Mouse (Mus musculus): ENCODE data around the gene Gm42906. TPM values are rescaled to one million over a fixed set of nuclear protein-coding genes. Genes with fewer than 3 reads are reported as not detected.

Gene Gm42906
- polyA plus RNA-seq, 1 experiment from 2014 or later = not detected

DNA sequence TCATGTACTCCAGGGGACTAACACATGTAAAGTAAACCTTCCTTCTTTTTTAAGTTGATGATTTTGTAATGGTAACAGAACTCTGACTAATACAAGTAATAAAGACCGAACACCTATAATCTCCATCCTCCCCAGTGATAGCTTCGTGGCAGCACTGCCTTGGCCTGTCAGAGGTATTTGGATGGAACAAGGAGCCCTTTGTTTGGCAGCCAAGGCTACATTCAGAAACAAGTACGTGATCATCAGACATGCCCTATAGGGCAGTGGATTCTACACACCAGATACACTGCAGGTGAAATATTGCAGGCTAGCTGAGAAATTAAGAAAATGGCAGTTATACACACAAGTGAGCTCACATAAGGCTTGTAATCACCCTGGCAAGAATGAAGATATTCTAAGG is 79.5 kb downstream of the Gm42906 start:
- Histone ChIP-seq H3K4me2 (no peak overlapping the region), H3K9me3 (replicated peaks) (no peaks in the 10 kb centered on the region), H3K4me3 (no peak overlapping the region), H3K9ac (no peak overlapping the region), H3K4me1 (no peaks in the 10 kb centered on the region), H3K27me3 (replicated peaks) (no peaks in the 10 kb centered on the region), H3K36me3 (no peaks in the 10 kb centered on the region), H3K27ac (no peak overlapping the region)
- no peak for ATAC-seq
- 64% methylated on average over 3 of the region's 3 CpGs for WGBS (ENCODE audit: insufficient replicate concordance)

DNA sequence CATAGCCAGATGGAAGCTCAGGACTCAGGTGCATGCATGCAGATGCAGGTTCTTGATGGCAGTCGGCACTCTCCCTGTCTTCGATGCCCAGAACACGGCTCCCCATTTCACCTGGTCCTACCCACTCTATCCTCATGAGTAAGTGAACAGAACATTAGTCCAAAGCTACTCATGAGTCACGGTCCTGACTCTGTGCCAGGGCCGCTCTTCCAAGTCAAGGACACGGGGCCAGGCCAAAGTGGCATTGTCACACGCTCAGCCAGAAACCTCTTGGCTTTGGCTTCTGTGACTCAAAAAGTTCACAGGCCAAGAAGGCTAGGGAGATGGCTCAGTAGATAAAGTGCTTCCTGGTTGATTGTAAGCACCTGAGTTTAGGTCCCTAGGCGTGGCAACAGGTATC is 81.3 kb downstream of the Gm42906 start:
- Histone ChIP-seq H3K36me3 (no peaks in the 10 kb centered on the region), H3K4me1 (no peaks in the 10 kb centered on the region), H3K4me3 (no peak overlapping the region), H3K9ac (no peak overlapping the region), H3K27ac (no peak overlapping the region), H3K4me2 (no peak overlapping the region), H3K9me3 (replicated peaks) (no peaks in the 10 kb centered on the region), H3K27me3 (replicated peaks) (no peaks in the 10 kb centered on the region)
- 71% methylated on average over 8 of the region's 8 CpGs for WGBS (ENCODE audit: insufficient replicate concordance)
- ATAC-seq = no peak

DNA sequence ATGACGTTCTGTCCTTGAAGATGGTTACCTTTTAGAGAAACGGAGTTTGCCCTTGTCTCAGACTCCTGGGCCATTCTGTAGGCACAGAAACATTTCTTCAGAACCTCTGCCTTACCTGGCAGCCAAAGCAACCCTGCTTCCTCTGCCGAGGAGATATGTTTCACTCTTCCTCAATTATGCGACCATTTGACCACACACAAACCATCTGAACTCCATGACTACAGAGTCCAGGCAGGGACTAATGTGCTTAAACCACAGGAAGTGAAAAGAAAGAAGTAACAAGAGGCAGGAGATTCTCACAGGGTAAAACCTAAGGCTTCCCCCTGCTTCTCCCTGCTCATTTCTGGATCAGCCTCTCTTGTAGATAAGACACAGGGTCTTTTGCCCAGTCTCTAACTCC is 83.2 kb downstream of the Gm42906 start:
- no peaks in the 10 kb centered on the region for H3K4me1 ChIP-seq
- no peaks in the 10 kb centered on the region for H3K36me3 ChIP-seq
- H3K9ac ChIP-seq = no peak overlapping the region
- H3K4me2 ChIP-seq = no peak overlapping the region
- no peak for ATAC-seq
- H3K27me3 ChIP-seq (replicated peaks) = no peaks in the 10 kb centered on the region
- no peak overlapping the region for H3K27ac ChIP-seq
- WGBS (ENCODE audit: insufficient replicate concordance) = 40% methylated on average over 4 of the region's 4 CpGs
- H3K4me3 ChIP-seq = no peak overlapping the region
- H3K9me3 ChIP-seq (replicated peaks) = no peaks in the 10 kb centered on the region

DNA sequence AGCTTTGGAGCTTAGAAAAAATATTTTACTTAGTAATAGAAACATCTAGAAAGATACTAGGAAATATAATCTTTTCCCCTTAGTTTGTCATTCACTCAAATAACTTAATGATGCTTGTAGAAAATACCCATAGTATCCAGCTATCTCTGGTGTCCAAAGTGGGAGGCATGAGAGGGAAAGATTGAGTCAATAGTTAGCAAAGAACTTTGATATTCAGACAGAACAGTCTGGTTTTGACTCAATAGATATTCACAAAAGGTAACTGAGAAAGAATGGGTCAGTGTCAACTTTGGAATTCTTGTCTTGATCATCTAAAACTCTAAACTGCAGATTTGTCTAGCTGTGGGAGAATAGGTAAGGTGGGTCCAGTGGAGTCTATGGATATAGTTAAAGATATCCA is 94.3 kb downstream of the Gm42906 start:
- Histone ChIP-seq H3K27ac (no peak overlapping the region), H3K4me3 (no peak overlapping the region), H3K27me3 (replicated peaks) (no peaks in the 10 kb centered on the region), H3K4me1 (no peaks in the 10 kb centered on the region), H3K4me2 (no peak overlapping the region), H3K9me3 (replicated peaks) (no peaks in the 10 kb centered on the region), H3K9ac (no peak overlapping the region), H3K36me3 (no peaks in the 10 kb centered on the region)
- no peak for ATAC-seq

DNA sequence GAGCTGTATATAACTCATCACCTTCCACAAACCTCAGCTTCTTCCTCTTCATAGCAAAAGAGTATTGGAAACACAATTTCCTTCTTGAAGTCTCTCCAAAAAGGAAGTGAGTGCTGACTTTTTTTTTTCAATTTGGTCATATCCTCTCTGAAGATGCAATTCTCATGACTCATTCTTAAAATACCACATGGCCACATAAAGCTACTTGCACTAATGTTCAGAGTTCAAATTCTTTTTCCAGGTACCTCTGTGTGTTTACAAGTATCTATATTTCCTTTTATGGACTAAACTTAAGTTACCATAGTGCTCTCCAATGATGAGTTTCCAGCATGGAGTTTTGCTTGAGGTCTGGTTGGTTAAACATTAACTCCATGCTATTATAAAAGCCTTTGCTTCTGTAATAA is 94.8 kb downstream of the Gm42906 start:
- no peak for ATAC-seq
- no peaks in the 10 kb centered on the region for H3K9me3 ChIP-seq (replicated peaks)

DNA sequence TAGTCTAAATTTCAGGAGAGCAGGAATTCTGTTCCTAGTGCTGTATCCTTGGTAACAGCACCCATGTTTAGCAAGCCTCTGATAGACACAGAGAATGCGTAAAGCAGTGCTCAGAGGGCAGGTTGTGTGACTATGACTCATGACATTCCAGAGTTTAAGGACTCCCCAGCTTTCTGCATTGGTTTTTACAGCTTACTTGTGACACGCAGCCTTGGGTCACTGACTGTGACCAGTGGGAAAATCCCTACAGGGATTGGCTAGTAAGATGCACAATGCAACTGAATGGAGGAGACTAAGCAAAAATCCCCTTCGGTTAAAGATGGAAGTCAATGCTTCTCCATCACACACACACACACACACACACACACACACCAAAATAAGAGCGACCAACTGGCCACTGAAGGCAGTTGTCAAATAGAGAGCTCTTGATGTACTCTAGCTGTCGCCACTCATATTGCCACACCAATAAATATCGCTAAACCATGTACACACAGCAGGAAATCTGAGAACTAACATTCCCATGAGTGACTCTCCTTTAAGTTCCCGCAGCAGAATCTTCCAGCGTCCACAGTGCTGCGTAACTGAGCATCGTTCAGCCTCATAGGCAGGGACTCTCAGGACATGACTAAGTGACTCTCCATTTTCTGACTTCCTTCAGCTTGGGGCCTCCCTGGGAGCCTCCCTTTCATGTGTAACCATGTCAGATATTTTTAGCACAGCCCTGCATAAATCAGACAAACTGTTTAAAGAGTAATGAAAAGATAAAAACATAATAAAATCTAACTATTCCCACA is 112.0 kb downstream of the Gm42906 start:
- H3K9ac ChIP-seq = no peak overlapping the region
- ATAC-seq = no peak
- H3K4me3 ChIP-seq = no peak overlapping the region
- no peaks in the 10 kb centered on the region for H3K4me1 ChIP-seq
- no peaks in the 10 kb centered on the region for H3K9me3 ChIP-seq (replicated peaks)
- WGBS (ENCODE audit: insufficient replicate concordance) = 68% methylated on average over 10 of the region's 10 CpGs
- no peaks in the 10 kb centered on the region for H3K36me3 ChIP-seq
- no peaks in the 10 kb centered on the region for H3K27me3 ChIP-seq (replicated peaks)
- no peak overlapping the region for H3K27ac ChIP-seq
- H3K4me2 ChIP-seq = no peak overlapping the region

More for the DNA sequence above, 94.8 kb downstream of the Gm42906 start:
- H3K36me3 ChIP-seq = no peaks in the 10 kb centered on the region
- H3K4me3 ChIP-seq = no peak overlapping the region
- H3K27ac ChIP-seq = no peak overlapping the region
- H3K4me2 ChIP-seq = no peak overlapping the region
- H3K27me3 ChIP-seq (replicated peaks) = no peaks in the 10 kb centered on the region
- no peaks in the 10 kb centered on the region for H3K4me1 ChIP-seq
- H3K9ac ChIP-seq = no peak overlapping the region

DNA sequence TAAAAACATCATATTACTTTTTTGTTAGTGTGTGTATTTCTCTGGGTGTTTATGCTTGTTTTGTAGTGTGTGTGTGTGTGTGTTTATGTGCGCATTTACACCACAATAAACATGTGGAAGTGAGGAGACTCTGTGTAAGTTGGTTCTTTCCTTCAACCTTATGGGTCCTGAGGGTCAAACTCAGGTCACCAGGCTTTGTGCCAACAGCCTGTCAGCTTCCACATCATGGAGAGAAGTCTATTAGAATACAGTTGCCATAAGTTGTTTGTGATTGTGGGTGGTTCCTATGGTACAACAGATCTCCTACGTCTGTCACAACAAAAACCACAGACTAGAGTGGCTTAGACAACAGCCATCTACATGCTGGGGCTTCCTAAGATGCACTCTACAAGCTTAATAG is 127.7 kb downstream of the Gm42906 start:
- no peak overlapping the region for H3K4me3 ChIP-seq
- H3K4me2 ChIP-seq = no peak overlapping the region
- WGBS (ENCODE audit: insufficient replicate concordance) = 68% methylated on average over 2 of the region's 2 CpGs
- H3K27ac ChIP-seq = no peak overlapping the region
- H3K9ac ChIP-seq = no peak overlapping the region
- H3K27me3 ChIP-seq (replicated peaks) = no peaks in the 10 kb centered on the region
- H3K36me3 ChIP-seq = no peaks in the 10 kb centered on the region
- no peaks in the 10 kb centered on the region for H3K4me1 ChIP-seq
- no peaks in the 10 kb centered on the region for H3K9me3 ChIP-seq (replicated peaks)
- ATAC-seq = no peak

- no peak overlapping the region for H3K9ac ChIP-seq
- no peaks in the 10 kb centered on the region for H3K9me3 ChIP-seq (replicated peaks)
- WGBS (ENCODE audit: insufficient replicate concordance) = 83% methylated on average over 7 of the region's 7 CpGs
- no peaks in the 10 kb centered on the region for H3K36me3 ChIP-seq
- H3K4me2 ChIP-seq = no peak overlapping the region
- no peaks in the 10 kb centered on the region for H3K27me3 ChIP-seq (replicated peaks)
- ATAC-seq = no peak
- no peaks in the 10 kb centered on the region for H3K4me1 ChIP-seq
- no peak overlapping the region for H3K4me3 ChIP-seq
- no peak overlapping the region for H3K27ac ChIP-seq
These were observed 128.4 kb downstream of the Gm42906 start for GRCm38 (mm10) chr5:151299576-151299975.

- H3K27ac ChIP-seq = no peak overlapping the region
- H3K27me3 ChIP-seq (replicated peaks) = no peaks in the 10 kb centered on the region
- H3K4me3 ChIP-seq = no peak overlapping the region
- ATAC-seq = no peak
- no peaks in the 10 kb centered on the region for H3K36me3 ChIP-seq
- no peak overlapping the region for H3K4me2 ChIP-seq
- 53% methylated on average over 4 of the region's 4 CpGs for WGBS (ENCODE audit: insufficient replicate concordance)
- H3K9me3 ChIP-seq (replicated peaks) = no peaks in the 10 kb centered on the region
- no peak overlapping the region for H3K9ac ChIP-seq
- H3K4me1 ChIP-seq = no peaks in the 10 kb centered on the region
These were observed 129.6 kb downstream of the Gm42906 start for GRCm38 (mm10) chr5:151298371-151298770.

- Histone ChIP-seq H3K4me3 (no peak overlapping the region), H3K36me3 (no peaks in the 10 kb centered on the region), H3K27ac (no peak overlapping the region), H3K4me2 (no peak overlapping the region), H3K27me3 (replicated peaks) (no peaks in the 10 kb centered on the region), H3K9ac (no peak overlapping the region), H3K4me1 (no peaks in the 10 kb centered on the region), H3K9me3 (replicated peaks) (no peaks in the 10 kb centered on the region)
- WGBS (ENCODE audit: insufficient replicate concordance) = 69% methylated on average over 4 of the region's 4 CpGs
- ATAC-seq = no peak
These were observed 131.7 kb downstream of the Gm42906 start for GRCm38 (mm10) chr5:151296244-151296643.

- Histone ChIP-seq H3K4me2 (no peak overlapping the region), H3K4me1 (no peaks in the 10 kb centered on the region), H3K9ac (no peak overlapping the region), H3K4me3 (no peak overlapping the region), H3K36me3 (no peaks in the 10 kb centered on the region), H3K9me3 (replicated peaks) (no peaks in the 10 kb centered on the region), H3K27ac (no peak overlapping the region), H3K27me3 (replicated peaks) (no peaks in the 10 kb centered on the region)
- no peak for ATAC-seq
- WGBS (ENCODE audit: insufficient replicate concordance) = 70% methylated on average over 4 of the region's 4 CpGs
These were observed 134.4 kb downstream of the Gm42906 start for GRCm38 (mm10) chr5:151293591-151293990.

DNA sequence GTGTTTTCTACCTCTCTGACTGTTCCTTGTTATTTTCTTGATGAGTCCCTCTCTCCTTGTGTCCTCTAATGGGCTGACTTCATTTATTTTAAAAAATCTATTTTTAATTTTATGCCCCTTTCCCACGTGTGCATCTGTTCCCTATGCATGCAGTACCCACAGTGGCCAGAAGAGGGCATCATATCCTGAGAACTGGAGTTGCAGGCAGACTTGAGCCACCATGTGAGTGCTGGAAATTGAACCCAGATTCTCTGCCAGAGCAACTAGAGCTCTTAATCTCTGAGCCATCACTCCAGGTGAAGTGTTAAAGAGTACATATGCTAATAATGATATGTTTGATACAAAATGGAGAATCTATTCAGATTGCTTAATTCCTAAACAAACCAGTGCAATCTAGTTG is 135.7 kb downstream of the Gm42906 start:
- Histone ChIP-seq H3K27ac (no peak overlapping the region), H3K27me3 (replicated peaks) (no peaks in the 10 kb centered on the region), H3K9ac (no peak overlapping the region), H3K4me2 (no peak overlapping the region), H3K4me1 (no peaks in the 10 kb centered on the region), H3K36me3 (no peaks in the 10 kb centered on the region), H3K4me3 (no peak overlapping the region), H3K9me3 (replicated peaks) (no peaks in the 10 kb centered on the region)
- 21% methylated on average over 1 of the region's 1 CpGs for WGBS (ENCODE audit: insufficient replicate concordance)
- ATAC-seq = no peak

GRCm38 (mm10) chr5:151286331-151286730 is 141.6 kb downstream of the Gm42906 start:
- no peak overlapping the region for H3K4me3 ChIP-seq
- no peak overlapping the region for H3K4me2 ChIP-seq
- 49% methylated on average over 1 of the region's 1 CpGs for WGBS (ENCODE audit: insufficient replicate concordance)
- H3K36me3 ChIP-seq = no peaks in the 10 kb centered on the region
- no peaks in the 10 kb centered on the region for H3K4me1 ChIP-seq
- no peaks in the 10 kb centered on the region for H3K27me3 ChIP-seq (replicated peaks)
- no peak for ATAC-seq
- H3K27ac ChIP-seq = no peak overlapping the region
- H3K9ac ChIP-seq = no peak overlapping the region
- no peaks in the 10 kb centered on the region for H3K9me3 ChIP-seq (replicated peaks)

All from liver, embryonic 12.5 days (tissue).